In genomic region chr4:129819712-129820336, GRCm38 (mm10) we compare ENCODE assay signal across 8 mouse cellular contexts. TPM values are rescaled to one million over a fixed set of nuclear protein-coding genes. Genes with fewer than 3 reads are reported as not detected.
DNase-seq lines count a peak whose midpoint lies in the region; ATAC-seq and TF ChIP-seq lines count a peak whose summit lies in the region.

No protein-coding gene starts in this region.

- TF ChIP-seq POLR2A in brain, embryonic 14.5 days (IDR thresholded peaks at IDR 0.05; ENCODE audit: borderline replicate concordance, extremely low read depth, insufficient read depth, insufficient read length, poor library complexity, severe bottlenecking) = peak; percentile 97

- H3K9ac ChIP-seq in heart, embryonic 13.5 days = peak overlapping the region; percentile 99
- H3K9ac ChIP-seq in liver, embryonic 12.5 days = peak overlapping the region; percentile 95
- H3K9ac ChIP-seq in stomach, embryonic 15.5 days = peak overlapping the region; percentile 92

- no peaks in the 10 kb centered on the region for H3K36me3 ChIP-seq in C2C12 (ENCODE audit: control insufficient read depth, insufficient read depth)
- peaks cover 17% of the 10 kb centered on the region for H3K36me3 ChIP-seq in erythroblast, embryonic 14.5 days (ENCODE audit: control insufficient read depth)
- no peaks in the 10 kb centered on the region for H3K36me3 ChIP-seq in heart, embryonic 13.5 days
- H3K36me3 ChIP-seq in liver, embryonic 12.5 days = 0 out of 2 replicates have a peak, but pooled peaks cover 3% of the 10 kb centered on the region
- H3K36me3 ChIP-seq in stomach, embryonic 15.5 days = no peaks in the 10 kb centered on the region

- H3K79me2 ChIP-seq in C2C12 (ENCODE audit: control insufficient read depth, insufficient read depth) = peaks cover 45% of the 10 kb centered on the region

- H3K4me3 ChIP-seq in C2C12 (ENCODE audit: insufficient read depth, poor library complexity, severe bottlenecking) = peak overlapping the region; percentile 71
- H3K4me3 ChIP-seq in erythroblast, embryonic 14.5 days (replicated peaks) = peak overlapping the region; percentile 97
- H3K4me3 ChIP-seq in heart, embryonic 13.5 days = peak overlapping the region; percentile 95
- H3K4me3 ChIP-seq in liver, embryonic 12.5 days = peak overlapping the region; percentile 93
- peak overlapping the region; percentile 92 for H3K4me3 ChIP-seq in stomach, embryonic 15.5 days (replicated peaks)

- peak overlapping the region; percentile 99 for H3K27ac ChIP-seq in heart, embryonic 13.5 days (replicated peaks)
- H3K27ac ChIP-seq in liver, embryonic 12.5 days = peak overlapping the region; percentile 94
- peak overlapping the region; percentile 96 for H3K27ac ChIP-seq in stomach, embryonic 15.5 days

- peak overlapping the region; percentile 80 for H3K4me2 ChIP-seq in heart, embryonic 13.5 days
- peak overlapping the region; percentile 92 for H3K4me2 ChIP-seq in liver, embryonic 12.5 days
- peak overlapping the region; percentile 87 for H3K4me2 ChIP-seq in stomach, embryonic 15.5 days

- peaks cover 52% of the 10 kb centered on the region for H3K4me1 ChIP-seq in erythroblast, embryonic 14.5 days (ENCODE audit: control insufficient read depth)
- peaks cover 59% of the 10 kb centered on the region for H3K4me1 ChIP-seq in heart, embryonic 13.5 days
- peaks cover 56% of the 10 kb centered on the region for H3K4me1 ChIP-seq in liver, embryonic 12.5 days
- peaks cover 32% of the 10 kb centered on the region for H3K4me1 ChIP-seq in stomach, embryonic 15.5 days

- no peaks in the 10 kb centered on the region for H3K9me3 ChIP-seq in erythroblast, embryonic 14.5 days (ENCODE audit: control insufficient read depth, low read length)
- no peaks in the 10 kb centered on the region for H3K9me3 ChIP-seq in heart, embryonic 13.5 days
- no peaks in the 10 kb centered on the region for H3K9me3 ChIP-seq in liver, embryonic 12.5 days (replicated peaks)
- no peaks in the 10 kb centered on the region for H3K9me3 ChIP-seq in stomach, embryonic 15.5 days

- peaks cover 43% of the 10 kb centered on the region for H3K79me3 ChIP-seq in C2C12 (ENCODE audit: low read depth)

- DNase-seq in brain, embryonic 14.5 days (ENCODE audit: low read depth) = peak; percentile 96
- DNase-seq in kidney, postnatal 10 days = peak; percentile 99
- peak; percentile 99 for DNase-seq in natural killer cell, adult 2 months (ENCODE audit: low spot score in 2 of 2)

- TF ChIP-seq CTCF in C2C12 (IDR thresholded peaks at IDR 0.05; ENCODE audit: control insufficient read depth, insufficient read depth, insufficient read length) = peak; percentile 80
- TF ChIP-seq CTCF in brain, embryonic 14.5 days (IDR thresholded peaks at IDR 0.05; ENCODE audit: borderline replicate concordance, extremely low read depth, insufficient read depth, insufficient read length) = peak; percentile 39; the same call in 1 of the 2 replicates

- H3ac ChIP-seq in C2C12 (ENCODE audit: control insufficient read depth, insufficient read length, low read depth) = peak overlapping the region; percentile 77

- no peaks in the 10 kb centered on the region for H3K27me3 ChIP-seq in C2C12 (ENCODE audit: control insufficient read depth, insufficient read depth, insufficient read length)
- no peaks in the 10 kb centered on the region for H3K27me3 ChIP-seq in erythroblast, embryonic 14.5 days (ENCODE audit: control insufficient read depth)
- no peaks in the 10 kb centered on the region for H3K27me3 ChIP-seq in heart, embryonic 13.5 days (replicated peaks)
- no peaks in the 10 kb centered on the region for H3K27me3 ChIP-seq in liver, embryonic 12.5 days (replicated peaks)
- H3K27me3 ChIP-seq in stomach, embryonic 15.5 days (replicated peaks) = no peaks in the 10 kb centered on the region

- under 1% methylated on average over 54 of the region's 83 CpGs for WGBS in heart, embryonic 13.5 days
- under 1% methylated on average over 67 of the region's 83 CpGs for WGBS in liver, embryonic 12.5 days (ENCODE audit: insufficient replicate concordance)
- under 1% methylated on average over 68 of the region's 83 CpGs for WGBS in stomach, embryonic 15.5 days

- peak; percentile 99 for ATAC-seq in heart, embryonic 13.5 days (ENCODE audit: extremely low read depth, insufficient number of reproducible peaks, low FRiP score, low TSS enrichment)
- ATAC-seq in liver, embryonic 12.5 days = peak; percentile 96
- ATAC-seq in stomach, embryonic 15.5 days (ENCODE audit: insufficient read depth, low FRiP score, low read depth) = peak; percentile 98

TF ChIP-seq in C2C12, 6 proteins besides CTCF, POLR2A, EP300 and RAD21:
- TF ChIP-seq MAX (IDR thresholded peaks at IDR 0.05) (peak; percentile 83), MYOG (IDR thresholded peaks at IDR 0.05; ENCODE audit: control insufficient read depth, extremely low read depth, insufficient read length) (no peak)

RNA-seq across cellular contexts. Expression of gene Ptp4a2, which starts 8.8 kb away (rescaled TPM):
- polyA plus RNA-seq in C2C12 (2012; fragmentation: generic; extraction: Trizol) = 101 TPM
- polyA plus RNA-seq in brain, embryonic 14.5 days (2012; rRNA removed) = 89.6 and 106 TPM in 2 replicates
- 3.6 and 4.7 TPM in 2 replicates for polyA plus RNA-seq in erythroblast, embryonic 14.5 days (2012)
- 326 and 374 TPM in 2 replicates for polyA plus RNA-seq in heart, embryonic 13.5 days (2015; fragmentation: Nextera tagmentation; extraction: Ambion mirVana)
- polyA plus RNA-seq in liver, embryonic 12.5 days (2016; fragmentation: Nextera tagmentation; extraction: Ambion mirVana) = 229 and 244 TPM in 2 replicates
- polyA plus RNA-seq in stomach, embryonic 15.5 days (2015; fragmentation: Nextera tagmentation; extraction: Ambion mirVana) = 318 and 349 TPM in 2 replicates

Comparison
In these comparisons a context has a peak if more than half of its experiments do, and no peak if none do; other contexts are left out.
1. Peak in every context shown above with its lines: DNase-seq, ATAC-seq, H3K4me3 ChIP-seq and H3K27ac ChIP-seq.
2. RNA of gene Ptp4a2, which starts 8.8 kb away (polyA plus RNA-seq): 326 to 374 TPM in heart, embryonic 13.5 days, 318 to 349 TPM in stomach, embryonic 15.5 days, 229 to 244 TPM in liver, embryonic 12.5 days, 89.6 to 106 TPM in brain, embryonic 14.5 days and 101 TPM in C2C12 (single experiment); 3.6 to 4.7 TPM in erythroblast, embryonic 14.5 days; every median in the first group is over 10 times any median in the second.